Mouse (Mus musculus): ENCODE data around the gene Rnf41. TPM values are rescaled to one million over a fixed set of nuclear protein-coding genes. Genes with fewer than 3 reads are reported as not detected.
A peak's percentile ranks its signal among the peaks of the same experiment; 100 is the strongest.

Gene Rnf41
- total and polyA plus RNA-seq, 2 experiments from 2014 or later: 75.8 to 98.1 TPM

- no peaks in the 10 kb centered on the region for H3K9me3 ChIP-seq (ENCODE audit: low read length)
- peaks cover 10% of the 10 kb centered on the region for H3K4me1 ChIP-seq (ENCODE audit: insufficient read depth, low read length)
- 91% methylated on average over 6 of the region's 6 CpGs for WGBS
- DNase-seq (ENCODE audit: low spot score) (no peak), ATAC-seq (no peak)
- H3K4me3 ChIP-seq (ENCODE audit: low read length): no peak overlapping the region
- no peak for TF ChIP-seq CTCF (IDR thresholded peaks at IDR 0.05; ENCODE audit: low read depth)
- H3K27ac ChIP-seq: no peak overlapping the region
- H3K9ac ChIP-seq (replicated peaks; ENCODE audit: low read length): no peak overlapping the region
- peak overlapping the region; percentile 63; the same call in 1 of the 2 replicates for H3K4me2 ChIP-seq (ENCODE audit: low read depth, low read length)
- H3K27me3 ChIP-seq (ENCODE audit: insufficient read depth, low read length): no peaks in the 10 kb centered on the region
- peaks cover 5% of the 10 kb centered on the region; the same call in 1 of the 2 replicates for H3K36me3 ChIP-seq (ENCODE audit: insufficient read depth, low read length)
These were observed 46.2 kb downstream of the Rnf41 start for GRCm38 (mm10) chr10:128457676-128458075.

DNA sequence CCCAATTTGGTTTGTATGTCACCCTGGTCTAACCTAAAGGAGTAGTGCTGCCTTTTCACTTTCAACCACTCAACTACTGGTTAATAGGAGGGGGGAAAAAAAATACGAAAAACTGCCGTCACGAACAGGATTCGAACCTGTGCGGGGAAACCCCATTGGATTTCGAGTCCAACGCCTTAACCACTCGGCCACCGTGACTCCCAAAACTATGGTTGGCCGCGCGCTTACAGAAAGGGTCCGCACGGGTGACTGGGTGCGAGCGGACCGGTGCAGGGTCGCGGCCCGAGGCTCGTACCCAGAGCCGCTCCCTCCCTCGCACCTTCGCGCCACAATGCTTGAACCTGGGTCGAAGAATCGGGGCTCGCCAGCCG is 46.9 kb downstream of the Rnf41 start:
- H3K4me1 ChIP-seq (ENCODE audit: insufficient read depth, low read length): peaks cover 10% of the 10 kb centered on the region
- TF ChIP-seq CTCF (IDR thresholded peaks at IDR 0.05; ENCODE audit: low read depth): no peak
- H3K27ac ChIP-seq: peak overlapping the region; percentile 96
- H3K9ac ChIP-seq (replicated peaks; ENCODE audit: low read length): peak overlapping the region; percentile 97
- H3K4me2 ChIP-seq (ENCODE audit: low read depth, low read length): peak overlapping the region; percentile 63
- peak; percentile 74 for ATAC-seq
- DNase-seq (ENCODE audit: low spot score): peak; percentile 87
- peak overlapping the region; percentile 92 for H3K4me3 ChIP-seq (ENCODE audit: low read length)
- peaks cover 11% of the 10 kb centered on the region; the same call in 1 of the 2 replicates for H3K36me3 ChIP-seq (ENCODE audit: insufficient read depth, low read length)
- WGBS: under 1% methylated on average over 29 of the region's 29 CpGs
- H3K27me3 ChIP-seq (ENCODE audit: insufficient read depth, low read length): no peaks in the 10 kb centered on the region
- H3K9me3 ChIP-seq (ENCODE audit: low read length): no peaks in the 10 kb centered on the region

GRCm38 (mm10) chr10:128458719-128459408 is 47.4 kb downstream of the Rnf41 start, which contains the start of gene Smarcc2:
Smarcc2 (plus strand) TSS chr10:128459248.
- peak within 1 kb of the TSS; percentile 97 for H3K9ac ChIP-seq (replicated peaks; ENCODE audit: low read length)
- H3K9me3 ChIP-seq (ENCODE audit: low read length): no peaks in the 10 kb centered on the region
- peak within 1 kb of the TSS; percentile 96 for H3K27ac ChIP-seq
- H3K36me3 ChIP-seq (ENCODE audit: insufficient read depth, low read length): peaks cover 17% of the 10 kb centered on the region
- peak within 1 kb of the TSS; percentile 63 for H3K4me2 ChIP-seq (ENCODE audit: low read depth, low read length)
- no peak for TF ChIP-seq CTCF (IDR thresholded peaks at IDR 0.05; ENCODE audit: low read depth)
- 2% methylated on average over 68 of the region's 86 CpGs for WGBS
- peaks cover 10% of the 10 kb centered on the region for H3K4me1 ChIP-seq (ENCODE audit: insufficient read depth, low read length)
- no peaks in the 10 kb centered on the region for H3K27me3 ChIP-seq (ENCODE audit: insufficient read depth, low read length)
- peak; percentile 90 for DNase-seq (ENCODE audit: low spot score)
- H3K4me3 ChIP-seq (ENCODE audit: low read length): peak within 1 kb of the TSS; percentile 92
- ATAC-seq: peak; percentile 82

DNA sequence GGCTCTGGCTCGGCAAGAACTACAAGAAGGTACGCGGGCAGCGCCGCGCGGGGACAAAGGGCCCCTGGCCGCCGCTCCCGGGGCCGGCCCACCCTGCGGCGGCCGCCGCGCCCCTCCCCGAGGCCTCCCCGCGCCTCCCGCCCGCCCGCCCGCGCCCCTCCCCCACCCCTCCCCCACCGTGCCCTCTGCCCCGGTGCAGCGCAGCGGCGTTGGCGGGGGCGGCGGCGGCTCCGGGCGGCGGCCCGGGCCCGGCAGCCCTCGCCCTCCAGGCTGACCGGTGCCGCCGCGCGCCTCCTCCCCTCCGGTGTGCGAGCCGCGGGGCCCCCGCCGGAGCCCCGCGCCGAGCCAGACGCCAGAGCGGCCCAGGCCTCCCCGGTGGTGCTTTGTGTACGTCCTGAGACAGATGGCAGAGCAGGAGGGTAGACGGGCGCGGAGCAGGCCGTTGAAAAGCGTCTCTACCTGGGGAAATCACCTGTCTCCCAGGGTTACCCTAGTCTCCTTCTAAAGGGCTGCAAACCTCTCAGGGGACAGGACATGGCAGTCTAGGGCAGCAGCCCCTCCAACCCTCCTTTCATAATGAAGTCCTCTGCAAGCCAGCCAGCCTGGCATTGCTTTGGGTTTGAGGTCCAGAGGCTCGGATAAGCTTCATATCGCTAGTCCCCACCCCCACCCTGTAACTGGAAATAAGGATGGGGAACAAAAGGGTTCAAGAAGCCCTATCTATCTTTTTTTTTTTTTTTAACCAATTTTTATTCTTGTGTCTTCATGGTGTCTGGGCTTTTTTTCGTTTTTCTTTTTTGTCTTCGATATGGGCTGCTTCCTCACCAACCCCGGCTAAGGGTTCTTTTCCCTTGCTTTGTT is 48.2 kb downstream of the Rnf41 start:
- 2% methylated on average over 18 of the region's 67 CpGs for WGBS
- Histone ChIP-seq H3K4me1 (ENCODE audit: insufficient read depth, low read length) (peaks cover 10% of the 10 kb centered on the region), H3K4me2 (ENCODE audit: low read depth, low read length) (peak overlapping the region; percentile 63), H3K36me3 (ENCODE audit: insufficient read depth, low read length) (peaks cover 24% of the 10 kb centered on the region), H3K9me3 (ENCODE audit: low read length) (no peaks in the 10 kb centered on the region), H3K27ac (peak overlapping the region; percentile 96), H3K9ac (replicated peaks; ENCODE audit: low read length) (peak overlapping the region; percentile 97), H3K4me3 (ENCODE audit: low read length) (peak overlapping the region; percentile 92), H3K27me3 (ENCODE audit: insufficient read depth, low read length) (no peaks in the 10 kb centered on the region)
- no peak for TF ChIP-seq CTCF (IDR thresholded peaks at IDR 0.05; ENCODE audit: low read depth)
- DNase-seq (ENCODE audit: low spot score) (peak; percentile 53), ATAC-seq (peak; percentile 55)

DNA sequence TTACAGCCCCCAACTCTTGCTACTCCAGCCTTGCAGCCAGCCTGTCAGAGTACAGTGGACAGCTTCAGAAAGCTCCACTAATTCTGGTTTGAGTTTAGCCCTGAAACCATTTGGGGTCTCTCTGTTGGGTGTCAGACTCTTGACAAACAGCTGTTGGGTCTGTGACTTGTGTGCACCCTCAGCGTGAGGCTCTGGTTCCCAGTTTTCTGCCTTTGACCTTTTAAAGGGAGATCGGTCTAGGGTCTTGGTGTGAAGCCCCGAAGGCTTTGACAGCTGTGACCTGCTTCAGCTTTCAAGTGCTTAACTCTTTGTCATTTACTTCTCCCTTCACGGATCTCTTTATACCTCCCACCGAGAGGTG is 48.8 kb downstream of the Rnf41 start:
- H3K4me2 ChIP-seq (ENCODE audit: low read depth, low read length): peak overlapping the region; percentile 63
- no peaks in the 10 kb centered on the region for H3K27me3 ChIP-seq (ENCODE audit: insufficient read depth, low read length)
- TF ChIP-seq CTCF (IDR thresholded peaks at IDR 0.05; ENCODE audit: low read depth): no peak
- no peaks in the 10 kb centered on the region for H3K9me3 ChIP-seq (ENCODE audit: low read length)
- DNase-seq (ENCODE audit: low spot score): peak; percentile 8
- H3K9ac ChIP-seq (replicated peaks; ENCODE audit: low read length): peak overlapping the region; percentile 97
- peak overlapping the region; percentile 96; the same call in 1 of the 2 replicates for H3K27ac ChIP-seq
- peak overlapping the region; percentile 92 for H3K4me3 ChIP-seq (ENCODE audit: low read length)
- ATAC-seq: no peak
- H3K4me1 ChIP-seq (ENCODE audit: insufficient read depth, low read length): peaks cover 10% of the 10 kb centered on the region
- peaks cover 28% of the 10 kb centered on the region for H3K36me3 ChIP-seq (ENCODE audit: insufficient read depth, low read length)
- 3% methylated on average over 5 of the region's 5 CpGs for WGBS

DNA sequence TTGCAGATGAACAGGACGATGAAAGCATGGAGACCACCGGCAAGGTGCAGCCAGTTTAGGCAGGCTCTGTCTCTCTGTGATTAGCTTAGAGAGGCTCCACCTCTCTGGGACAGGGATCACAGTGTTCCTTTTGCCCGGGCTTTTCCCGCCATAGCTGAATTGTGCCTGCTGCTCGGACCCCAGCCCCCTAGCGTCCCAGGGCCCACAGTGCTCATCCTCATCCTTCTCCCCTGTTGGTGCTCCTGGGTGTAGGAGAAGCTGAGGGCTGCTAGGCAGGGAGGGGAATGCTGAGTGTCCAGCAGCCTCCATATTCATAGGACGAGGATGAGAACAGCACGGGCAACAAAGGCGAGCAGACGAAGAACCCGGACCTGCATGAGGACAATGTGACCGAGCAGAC is 62.9 kb downstream of the Rnf41 start:
- H3K9ac ChIP-seq (replicated peaks; ENCODE audit: low read length): no peak overlapping the region
- H3K36me3 ChIP-seq (ENCODE audit: insufficient read depth, low read length): peaks cover 68% of the 10 kb centered on the region
- no peak overlapping the region for H3K4me3 ChIP-seq (ENCODE audit: low read length)
- no peak for TF ChIP-seq CTCF (IDR thresholded peaks at IDR 0.05; ENCODE audit: low read depth)
- DNase-seq (ENCODE audit: low spot score): no peak
- no peak overlapping the region for H3K27ac ChIP-seq
- WGBS: 89% methylated on average over 12 of the region's 12 CpGs
- ATAC-seq: peak; percentile 27; the same call in 1 of the 2 replicates
- no peaks in the 10 kb centered on the region for H3K27me3 ChIP-seq (ENCODE audit: insufficient read depth, low read length)
- H3K9me3 ChIP-seq (ENCODE audit: low read length): no peaks in the 10 kb centered on the region
- no peaks in the 10 kb centered on the region for H3K4me1 ChIP-seq (ENCODE audit: insufficient read depth, low read length)
- H3K4me2 ChIP-seq (ENCODE audit: low read depth, low read length): no peak overlapping the region
